Mouse (Mus musculus) olfactory bulb, adult 2 months (tissue): Measurements from ENCODE around the gene Des.

Source experiments
- CTCF ChIP-seq: fragments of 200-500 bp; IDR thresholded peaks from 2 replicates; pipeline ENCODE4 v1.5.1; 2012; ENCODE audit warnings: low read depth, mild to moderate bottlenecking, low read length, moderate library complexity; ENCODE audit not compliant: insufficient read depth
- POLR2A ChIP-seq: fragments of 200-500 bp; IDR thresholded peaks from 2 replicates; pipeline ENCODE4 v1.6.1; 2012; ENCODE audit warnings: mild to moderate bottlenecking, low read depth, low read length, moderate library complexity; ENCODE audit not compliant: insufficient read depth

GRCm38 (mm10) chr1:75407056-75407455 is 46.9 kb downstream of the Des start:
- TF ChIP-seq CTCF (no peak), POLR2A (no peak)
